Mouse (Mus musculus) megakaryocyte, adult 5-6 weeks (primary cell): ENCODE data around the gene Galt. TPM values are rescaled to one million over a fixed set of nuclear protein-coding genes. Genes with fewer than 3 reads are reported as not detected.

Source experiments
- ATAC-seq: 2 replicates; pipeline ENCODE4 v1.8.0; 2016; ENCODE audit warnings: mild to moderate bottlenecking, inconsistent platforms; ENCODE audit not compliant: poor library complexity, severe bottlenecking
- total RNA-seq, 2 experiments: library from RNA; stranded (forward) in 1 of 2; stranded (reverse) in 1 of 2; fragments of 153-499, 151-499 nt in 1 of 2; fragments of 221-1000, 200-1000 nt in 1 of 2; gene quantifications; 2 replicates each; pipeline versions ENCODE4 v1.2.3 to v1.2.4; 2015 to 2017

Gene Galt
- 20.4 and 21.7 TPM in 2 replicates for total RNA-seq (2015)
- total RNA-seq (2017): 18.7 and 24.3 TPM in 2 replicates

DNA sequence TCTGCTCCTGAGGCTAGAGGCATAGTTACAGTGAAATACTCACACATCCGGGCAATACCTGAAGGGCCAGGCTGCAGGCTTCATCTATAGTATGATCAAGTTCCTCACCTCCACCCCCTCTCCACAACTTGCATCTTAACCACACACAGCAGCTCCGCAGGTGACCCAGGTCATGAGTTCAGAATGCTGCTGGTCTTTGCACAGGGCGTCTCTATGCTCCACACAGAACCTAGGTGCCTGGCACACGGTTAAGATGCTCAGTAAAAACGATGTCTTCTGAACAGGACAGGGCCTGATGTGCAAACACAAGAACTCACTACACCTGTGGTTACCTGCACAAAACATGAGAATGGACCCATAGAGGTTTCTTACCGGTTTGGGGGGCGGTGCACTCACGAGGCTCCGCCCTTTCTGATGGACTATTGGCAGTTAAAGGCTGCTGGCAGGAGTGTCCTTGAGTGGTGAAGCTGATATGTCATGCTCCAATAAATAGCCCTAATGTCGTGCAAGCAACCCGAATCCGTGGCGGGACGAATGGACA is at the start of gene Galt:
Gene Galt, plus strand, starts transcription at position 432 of the 541 bp plus-strand sequence.
- ATAC-seq: peak; percentile 50

DNA sequence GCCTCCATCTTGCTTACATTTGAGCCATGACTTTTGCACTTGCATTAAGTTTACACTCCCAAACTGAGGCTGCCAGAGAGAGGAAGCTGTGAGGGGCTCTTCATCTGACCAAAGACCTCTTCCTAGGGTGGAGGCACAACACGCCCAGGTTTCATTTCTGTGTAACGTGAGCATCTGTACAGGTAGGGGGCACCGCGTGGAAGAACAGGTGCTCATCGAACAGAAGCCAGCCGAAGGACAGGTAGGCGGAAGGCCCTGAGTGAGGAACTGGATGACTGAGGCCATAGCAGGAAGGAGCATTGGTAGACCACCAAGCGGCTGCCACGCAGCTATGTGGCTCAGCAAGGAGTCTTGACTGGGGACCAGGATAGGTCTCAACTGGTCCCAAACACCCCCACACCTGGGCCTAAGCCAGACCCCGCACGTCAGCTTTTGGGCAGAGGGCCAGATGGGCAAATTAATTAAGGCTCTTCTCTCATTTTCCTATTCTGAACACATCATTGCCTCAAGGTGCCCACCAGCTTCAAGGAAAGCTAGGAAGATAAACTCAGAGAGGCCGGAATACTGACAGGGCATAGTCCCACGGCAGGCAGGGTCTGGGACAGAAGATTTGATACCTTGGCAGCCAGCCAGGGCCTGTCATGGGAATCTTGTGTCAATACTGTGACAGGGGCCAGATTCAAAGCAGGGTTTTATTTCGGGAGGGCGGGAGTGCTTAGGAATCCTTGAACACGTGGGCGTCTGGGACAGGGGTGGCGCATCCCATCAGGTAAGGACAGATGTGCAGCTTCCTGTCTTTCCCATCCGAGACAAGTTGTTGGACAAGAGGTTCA is 48.9 kb upstream of the Galt start:
- ATAC-seq: no peak

DNA sequence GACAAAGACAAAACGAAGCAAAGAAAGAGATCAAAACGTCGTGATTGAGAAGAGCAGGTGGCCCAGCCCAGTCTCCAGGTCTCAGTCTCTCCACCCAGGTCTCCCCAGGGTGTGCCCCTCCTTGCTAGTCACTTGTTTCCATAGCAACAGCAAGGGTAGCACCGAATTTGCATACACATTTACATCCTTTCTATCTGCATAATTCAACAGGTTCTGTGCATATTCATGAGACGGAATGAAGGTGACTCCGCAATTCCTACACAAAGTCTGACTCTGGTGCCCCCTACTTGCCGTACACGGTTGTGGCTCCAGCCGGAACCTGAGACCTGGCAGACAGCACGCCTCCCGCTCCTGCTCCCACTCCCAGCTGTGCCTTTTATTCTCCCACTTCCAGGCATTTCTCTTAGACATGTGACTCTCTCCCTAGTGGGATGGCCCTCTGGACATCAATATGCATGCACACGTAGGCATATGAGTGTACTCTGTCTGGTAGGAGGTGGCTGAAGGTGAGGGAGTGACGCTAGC is 48.0 kb upstream of the Galt start:
- ATAC-seq: peak; percentile 79

DNA sequence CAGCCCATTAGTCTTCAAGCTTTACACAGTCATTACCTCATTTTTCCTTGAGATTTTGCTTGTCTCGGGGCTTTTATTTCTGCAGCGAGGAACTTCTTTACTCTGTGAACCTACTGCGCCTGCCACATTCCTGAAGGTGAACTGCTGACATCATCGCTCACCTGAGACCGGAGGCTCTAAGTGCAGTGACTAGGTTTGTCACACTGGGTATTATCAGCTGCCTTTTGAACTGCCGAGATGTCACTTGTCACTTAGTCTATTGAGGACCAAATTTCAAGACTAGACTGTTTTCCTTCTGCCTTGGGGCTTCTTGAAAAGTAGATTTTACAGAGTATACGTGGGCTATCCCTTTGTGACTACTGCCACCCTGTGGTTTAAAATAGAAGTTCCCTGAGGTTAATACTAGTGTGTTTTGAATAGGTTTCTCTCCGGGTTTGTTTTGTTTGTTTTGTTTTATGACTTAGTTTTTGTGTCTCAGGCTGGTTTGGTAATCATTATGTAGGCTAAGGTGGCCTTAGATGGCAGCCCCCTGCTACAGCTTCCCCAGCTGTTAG is 46.8 kb upstream of the Galt start:
- ATAC-seq: 0 out of 2 replicates have a peak, but pooled peaks have one; percentile 29

DNA sequence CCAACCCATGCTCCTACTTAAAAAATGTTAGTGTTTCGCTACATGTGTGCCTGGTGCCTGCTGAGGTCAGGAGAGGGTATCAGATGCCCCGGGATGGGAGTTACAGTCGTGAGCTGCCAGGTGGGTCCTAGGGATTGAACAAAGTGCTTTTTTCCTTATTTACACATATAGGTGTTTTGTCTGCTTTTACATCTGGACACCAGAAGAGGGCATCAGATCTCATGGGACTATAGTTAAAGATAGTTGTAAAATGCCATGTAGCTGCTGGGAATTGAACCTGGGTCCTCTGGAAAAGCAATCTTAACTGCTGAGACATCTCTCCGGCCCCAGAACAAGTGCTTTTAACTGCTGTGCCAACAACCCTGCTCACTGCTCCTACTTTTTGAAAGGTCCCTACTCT is 44.8 kb upstream of the Galt start:
- no peak for ATAC-seq

DNA sequence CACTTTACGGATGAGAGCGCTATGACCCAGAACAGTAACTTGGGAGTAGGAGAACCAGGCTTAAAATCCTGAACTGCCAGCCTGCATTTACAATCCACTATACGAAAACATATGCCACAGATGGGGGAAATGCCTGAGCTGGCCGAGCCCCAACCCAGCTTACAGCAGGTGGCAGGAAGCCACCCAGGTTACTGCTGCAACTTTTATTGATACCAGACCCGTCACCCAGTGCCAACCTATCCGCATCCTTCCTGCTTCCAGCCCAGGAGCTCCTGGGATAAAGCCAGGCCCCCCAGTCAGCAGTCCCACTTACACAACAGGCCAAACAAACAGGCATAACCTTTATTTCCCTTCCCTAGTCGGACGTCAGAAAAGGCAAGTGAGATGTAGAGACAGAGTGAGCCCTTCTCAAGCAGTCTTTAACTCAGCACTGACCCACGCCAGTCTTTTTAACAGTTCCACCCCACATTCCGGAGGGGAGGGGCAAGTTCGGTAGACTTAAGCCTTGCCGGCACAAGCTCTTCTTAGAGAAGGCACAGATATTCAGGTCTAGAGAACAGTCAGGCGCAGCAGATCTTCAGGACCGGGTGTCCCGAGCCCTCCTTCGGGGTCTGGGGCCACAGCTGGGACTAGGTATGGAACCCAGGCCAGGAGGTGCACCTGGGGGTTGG is 43.2 kb upstream of the Galt start:
- no peak for ATAC-seq

DNA sequence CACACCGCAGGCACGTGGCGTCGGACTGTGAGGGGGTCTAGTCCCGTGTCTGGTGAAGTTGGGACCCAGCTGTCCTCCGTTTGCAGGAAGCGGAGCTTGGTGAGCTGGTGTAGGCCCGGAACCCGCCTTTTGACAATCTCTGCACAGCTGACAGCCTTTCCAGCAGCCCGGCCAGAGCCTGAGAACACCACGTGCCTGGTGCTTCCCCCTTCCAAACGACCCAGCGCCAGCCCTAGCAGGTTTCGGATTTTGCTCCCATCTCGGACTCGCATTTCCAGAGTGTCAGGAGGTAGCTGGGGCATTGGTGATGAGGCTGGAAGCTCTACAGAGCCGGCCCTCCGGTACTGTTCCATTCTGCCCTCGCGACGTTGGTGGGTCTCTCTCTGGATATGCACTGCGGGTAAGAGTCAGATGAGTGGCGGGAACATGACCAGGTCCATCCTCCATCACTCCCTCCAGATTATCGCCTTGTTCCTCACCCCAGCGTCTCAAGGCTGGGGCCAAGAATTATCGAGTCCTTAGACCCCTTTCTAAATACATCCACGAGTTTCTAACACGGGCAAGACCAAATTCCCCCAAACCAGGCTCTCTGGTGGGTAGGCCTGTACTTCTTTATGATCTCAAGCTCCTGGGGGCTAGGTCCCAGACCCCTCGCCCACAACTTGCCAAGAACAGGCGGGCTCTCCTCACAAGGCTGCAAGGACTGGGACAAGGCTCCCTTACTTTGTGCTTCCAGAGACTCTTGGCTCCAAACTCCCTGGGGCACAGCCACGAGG is 42.4 kb upstream of the Galt start:
- no peak for ATAC-seq

DNA sequence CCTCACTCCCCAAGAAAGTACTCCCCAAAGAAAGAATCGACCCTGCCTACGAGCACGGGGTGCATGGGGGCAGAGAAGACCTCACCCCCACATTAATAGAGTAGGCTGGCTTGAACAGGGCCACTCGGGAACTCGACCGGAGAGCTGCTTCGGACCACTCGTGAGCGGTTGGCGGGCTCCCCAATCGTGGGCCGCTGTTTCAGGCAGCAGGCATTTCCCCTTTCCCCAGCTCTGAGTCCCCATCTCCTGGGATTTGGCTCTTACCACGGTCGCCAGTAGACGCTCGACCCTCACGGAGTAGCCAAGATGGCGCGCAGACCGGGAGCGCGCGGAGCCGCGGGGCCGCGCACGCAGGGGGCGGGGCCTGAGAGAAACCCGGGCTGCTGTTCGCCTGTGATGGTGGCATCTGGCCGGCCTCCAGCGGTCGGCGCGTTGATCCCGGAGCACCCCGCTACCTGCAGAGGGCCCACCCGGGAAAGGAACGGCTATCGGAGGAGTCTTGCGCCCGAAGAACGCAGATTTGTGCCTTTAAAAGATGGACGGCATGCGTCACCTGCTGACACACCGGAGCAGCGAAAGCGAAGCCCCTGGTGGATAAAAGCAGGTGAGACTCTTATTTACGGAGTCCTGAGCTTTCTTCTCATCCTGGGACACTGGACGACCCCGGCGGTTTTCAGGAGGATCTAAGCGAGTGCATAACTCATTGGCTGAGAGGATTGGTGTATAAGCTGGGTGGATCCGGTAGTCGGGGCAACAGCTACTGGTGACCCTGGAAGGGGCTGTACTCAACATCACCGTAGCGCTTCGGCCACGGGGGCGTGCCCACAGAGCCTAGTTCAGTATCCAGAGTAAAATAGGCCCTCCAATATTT is 41.6 kb upstream of the Galt start, which contains the start of gene Rpp25l:
Gene Rpp25l, minus strand, starts transcription at position 338 of the 871 bp plus-strand sequence.
- ATAC-seq: peak; percentile 85

DNA sequence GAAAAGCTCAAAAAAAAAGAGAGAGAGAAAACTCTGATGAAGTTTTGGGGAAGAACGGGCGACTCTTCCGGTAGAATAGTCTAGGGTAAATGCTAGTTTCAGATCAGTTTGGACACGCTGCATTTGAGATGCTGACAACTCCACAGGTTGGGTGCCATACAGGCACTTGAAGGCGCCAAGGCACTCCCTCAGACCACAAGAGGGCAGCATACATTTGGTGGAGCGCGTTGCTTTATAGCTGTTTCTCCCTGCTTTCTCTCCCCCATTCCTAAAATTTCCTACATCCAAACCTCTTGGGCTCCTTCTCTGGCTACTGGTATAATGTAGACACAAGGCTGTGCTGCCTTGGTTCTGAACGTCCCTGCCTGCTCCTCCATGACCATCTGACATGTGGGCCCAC is 40.8 kb upstream of the Galt start:
- peak; percentile 68 for ATAC-seq

DNA sequence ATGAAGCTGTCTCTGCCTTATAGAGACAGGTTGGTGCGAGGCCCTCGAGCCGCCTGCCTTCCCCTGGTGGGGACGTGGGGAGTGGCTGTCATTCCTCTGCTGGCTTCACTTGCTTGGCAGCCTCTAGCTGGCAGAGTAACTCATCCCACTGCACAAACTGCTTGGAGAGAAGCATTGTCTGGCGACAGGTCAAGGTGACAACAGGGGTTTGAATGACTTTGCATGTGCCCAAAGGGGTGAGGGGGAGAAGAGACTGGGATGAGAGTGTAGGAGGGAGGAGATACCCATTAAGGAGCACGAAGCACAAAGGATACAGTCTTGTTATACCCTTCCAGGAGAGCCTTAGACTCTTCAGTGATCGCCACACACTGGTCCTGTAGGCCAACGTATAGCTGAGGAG is 39.9 kb upstream of the Galt start:
- ATAC-seq: no peak

DNA sequence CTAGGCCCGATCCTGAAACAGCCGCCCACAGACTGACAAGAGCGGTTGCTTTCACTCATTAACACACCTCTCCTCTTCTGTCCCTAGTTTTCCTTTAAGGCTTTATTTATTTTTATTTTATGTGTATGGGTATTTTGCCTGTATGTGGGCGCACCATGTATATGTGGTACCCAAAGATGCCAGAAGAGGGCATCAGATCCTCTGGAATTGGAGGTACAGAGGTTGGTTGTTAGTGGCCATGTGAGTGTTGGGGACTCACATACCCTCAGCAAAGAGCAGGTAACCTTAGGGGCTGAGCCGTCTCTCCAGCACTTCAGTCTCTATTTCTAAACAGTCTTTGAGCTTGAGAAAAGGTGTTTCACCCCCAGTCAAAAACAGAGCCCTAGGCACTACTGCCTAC is 39.4 kb upstream of the Galt start:
- ATAC-seq: no peak

DNA sequence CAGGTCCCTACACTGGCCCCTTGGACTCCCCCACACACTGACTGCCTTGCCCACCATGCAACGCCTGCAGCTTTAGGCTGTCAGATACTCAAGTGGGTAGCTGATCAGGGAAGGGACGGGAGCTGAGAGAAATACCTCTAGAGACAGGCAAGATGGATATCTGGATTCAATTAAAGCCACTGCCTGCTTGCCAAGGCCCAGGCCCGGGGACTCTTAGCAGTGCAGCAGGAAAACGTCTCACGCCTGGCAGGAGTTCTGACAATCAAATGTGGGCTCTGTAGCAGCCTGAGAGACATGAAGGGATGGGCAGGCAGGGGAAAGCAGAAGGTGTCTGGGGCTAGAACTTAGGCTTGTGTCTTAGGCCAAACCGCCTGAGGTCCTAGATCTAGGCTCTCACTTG is 38.2 kb upstream of the Galt start:
- no peak for ATAC-seq

DNA sequence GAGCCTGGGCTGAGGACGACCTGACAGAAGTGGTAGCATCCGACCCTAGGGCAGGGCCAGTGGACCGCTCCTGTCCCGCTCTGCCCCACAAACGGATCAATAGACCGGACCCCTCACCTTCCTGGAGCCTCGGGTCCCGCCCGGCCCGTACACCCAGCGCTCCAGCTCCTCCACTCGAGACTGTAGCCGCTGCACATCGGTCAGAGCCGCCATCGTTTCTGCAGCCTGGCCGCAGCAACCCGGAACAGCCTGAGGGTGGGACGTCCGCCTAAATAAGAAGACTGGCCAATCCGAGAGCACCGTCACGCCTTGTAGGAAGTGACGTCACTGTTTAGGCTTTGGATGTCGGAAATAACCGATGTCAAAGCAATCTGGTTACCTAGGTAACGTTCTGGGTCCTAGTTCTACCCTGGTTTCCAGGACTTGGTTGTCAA is 32.1 kb upstream of the Galt start, which contains the start of gene Dctn3:
Gene Dctn3, minus strand, starts transcription at position 253 of the 434 bp plus-strand sequence.
- peak; percentile 99 for ATAC-seq

DNA sequence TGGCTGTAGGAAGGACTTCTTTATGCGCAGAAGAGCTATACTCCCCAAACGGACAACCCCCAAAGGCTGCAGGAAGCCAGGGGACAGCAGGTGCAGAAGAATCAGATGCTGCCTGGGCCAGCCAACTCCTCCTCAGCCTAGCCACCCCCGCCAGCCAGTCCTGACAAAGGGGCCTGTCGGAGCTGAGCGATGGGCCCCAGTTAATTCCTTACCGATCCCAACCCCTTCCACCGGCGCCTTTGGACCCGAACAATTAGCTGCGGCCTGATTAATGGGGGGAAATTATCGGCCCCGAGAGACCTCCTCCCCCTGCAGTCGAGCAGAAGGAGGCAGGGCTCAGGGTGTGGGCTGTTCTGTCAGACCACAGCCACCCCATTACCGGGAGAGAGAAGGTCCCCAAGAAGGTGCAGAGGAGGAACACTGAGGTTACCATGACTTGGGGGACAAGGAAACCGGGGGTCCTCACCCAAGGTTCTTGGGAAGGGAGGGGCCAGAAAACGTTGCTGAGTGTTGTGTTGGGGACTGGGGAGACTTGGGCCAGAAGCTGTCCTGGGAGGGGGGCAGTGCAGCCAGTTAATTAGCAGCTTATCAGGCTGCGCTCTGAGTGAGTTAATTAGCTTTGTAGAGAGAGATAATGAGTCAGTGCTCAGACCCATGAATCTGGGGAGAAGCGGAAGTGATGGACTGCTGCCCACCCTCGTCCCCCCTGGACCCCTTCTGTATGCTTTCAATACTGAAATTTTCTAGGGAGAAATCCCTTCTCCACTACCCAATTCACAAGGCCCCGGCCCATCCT is 28.0 kb upstream of the Galt start:
- no peak for ATAC-seq

DNA sequence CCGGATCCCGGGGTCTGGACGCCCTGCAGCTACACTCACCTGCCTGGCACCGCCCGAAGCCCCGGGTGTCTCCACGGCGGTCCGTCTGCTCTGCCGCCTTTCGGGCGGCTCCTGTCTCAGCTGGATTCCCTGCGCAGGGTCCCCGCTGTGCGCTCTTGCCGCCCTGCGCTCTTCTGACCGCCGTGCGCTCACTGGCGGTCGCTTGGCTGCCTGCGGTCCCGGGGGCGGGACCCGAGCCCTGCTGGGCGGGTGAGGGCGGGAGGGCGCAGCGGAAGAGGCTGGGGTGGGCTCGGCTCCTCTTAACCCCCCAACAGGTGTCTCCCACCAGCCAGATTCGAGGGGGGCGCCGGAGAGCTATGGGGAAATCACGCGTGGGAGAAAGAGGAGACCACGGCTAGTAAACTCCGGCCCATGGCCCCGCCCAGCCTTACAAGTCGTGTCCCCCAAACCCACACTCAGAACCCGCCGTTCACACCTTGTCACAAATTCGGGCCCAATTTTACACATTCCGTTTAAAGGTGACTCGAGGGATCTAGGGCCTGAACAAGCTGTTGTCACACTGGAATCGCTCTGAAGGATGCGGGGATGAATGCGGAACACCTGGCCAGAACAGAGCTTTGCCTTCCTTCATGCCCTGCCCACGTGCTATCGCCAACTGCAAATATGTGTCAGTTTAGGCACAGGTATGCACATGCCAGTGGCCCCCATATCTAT is 23.8 kb upstream of the Galt start, which contains the start of gene Arid3c:
Gene Arid3c, minus strand, starts transcription at position 91 of the 714 bp plus-strand sequence.
- peak; percentile 24; the same call in 1 of the 2 replicates for ATAC-seq

DNA sequence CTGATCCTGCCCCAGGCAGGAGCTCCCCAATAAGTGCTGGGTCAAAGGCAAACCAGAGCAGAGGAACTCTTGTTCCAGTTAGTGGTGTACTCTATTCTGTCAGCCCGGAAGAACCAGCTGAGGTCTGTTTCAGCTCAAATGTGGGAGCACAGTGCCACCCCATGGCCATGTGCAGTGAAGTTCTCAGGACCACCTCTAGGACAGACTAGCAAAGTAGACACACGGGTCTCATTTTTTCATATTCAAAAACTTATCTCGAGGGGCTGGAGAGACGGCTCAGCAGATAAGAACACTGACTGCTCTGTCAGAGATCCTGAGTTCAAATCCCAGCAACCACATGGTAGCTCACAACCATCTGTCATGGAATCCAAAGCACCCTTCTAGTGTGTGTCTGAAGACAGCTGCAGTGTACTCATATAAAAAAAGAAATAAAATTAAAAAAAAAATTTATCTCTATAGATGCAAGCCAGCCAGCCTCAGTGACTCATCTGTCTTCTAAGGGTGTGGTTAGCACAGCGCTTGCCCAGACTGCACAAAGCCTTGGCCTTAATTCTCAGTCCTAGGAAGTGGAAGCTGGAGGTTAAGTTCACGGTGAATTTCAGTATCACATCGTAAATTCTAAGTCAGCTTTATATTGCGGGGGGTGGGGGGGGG is 17.3 kb upstream of the Galt start:
- peak; percentile 44 for ATAC-seq

DNA sequence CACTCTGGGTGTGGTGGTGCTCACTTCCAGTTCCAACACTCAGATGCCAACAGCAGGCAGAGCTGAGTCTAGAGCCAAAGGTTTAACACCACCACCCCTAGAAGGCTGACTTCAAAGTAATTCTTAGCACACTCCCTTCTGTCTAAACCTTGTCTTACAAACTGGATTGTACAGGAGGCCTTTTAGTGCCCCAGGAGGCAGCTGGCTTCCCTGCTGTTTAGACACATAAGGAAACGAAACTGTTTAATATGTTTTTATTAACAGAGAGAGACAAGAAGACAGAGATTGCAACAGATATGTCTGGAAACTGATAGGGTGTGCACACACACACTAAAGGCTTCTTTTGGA is 16.8 kb upstream of the Galt start:
- ATAC-seq: no peak
